Mouse (Mus musculus) spleen, adult 12 weeks (tissue): ENCODE measurements around the gene Csrnp3.

Experiments used
- DNase-seq: peaks from one replicate; pipeline ENCODE4 v3.0.0; 2022; ENCODE audit warnings: low spot score

The Csrnp3 gene

GRCm38 (mm10) chr2:66023419-66023818 lies 177.9 kb downstream of the Csrnp3 start:
- no peak for DNase-seq

GRCm38 (mm10) chr2:66024837-66025236 lies 179.3 kb downstream of the Csrnp3 start:
- DNase-seq, result no peak

- DNase-seq, result no peak
Observed at GRCm38 (mm10) chr2:66028812-66029211, 183.2 kb downstream of the Csrnp3 start.

GRCm38 (mm10) chr2:66034907-66035679 lies 189.5 kb downstream of the Csrnp3 start:
- DNase-seq, result no peak

GRCm38 (mm10) chr2:66040611-66041010 lies 195.0 kb downstream of the Csrnp3 start:
- no peak for DNase-seq

GRCm38 (mm10) chr2:66041203-66041916 lies 195.8 kb downstream of the Csrnp3 start:
- DNase-seq, result no peak

- no peak for DNase-seq
Observed at GRCm38 (mm10) chr2:66041917-66042419, 196.4 kb downstream of the Csrnp3 start.

- no peak for DNase-seq
Observed at GRCm38 (mm10) chr2:66043441-66044404, 198.2 kb downstream of the Csrnp3 start.

GRCm38 (mm10) chr2:66044405-66045089 lies 199.0 kb downstream of the Csrnp3 start:
- no peak for DNase-seq

- no peak for DNase-seq
Observed at GRCm38 (mm10) chr2:66063291-66063690, 217.7 kb downstream of the Csrnp3 start.

- no peak for DNase-seq
Observed at GRCm38 (mm10) chr2:66069454-66069853, 223.9 kb downstream of the Csrnp3 start.

- DNase-seq, result no peak
Observed at GRCm38 (mm10) chr2:66080731-66081130, 235.2 kb downstream of the Csrnp3 start.
